Mouse (Mus musculus) midbrain, embryonic 16.5 days (tissue): ENCODE measurements at regions not wholly inside any gene's neighbourhood (a gene's known extent, or its start where the extent isn't known, plus 50 kb on each side); places are given as distances from the start of the nearest gene placed in this dataset.

Source experiments
- ATAC-seq: fragments of 200-750 bp; cut with Nextera tagmentation; 2 replicates; pipeline ENCODE4 v1.8.0; 2017; ENCODE audit warnings: moderate TSS enrichment
- H3K27ac ChIP-seq: fragments of 300-500 bp; sonication (generic); 2 replicates; pipeline ENCODE4 v1.5.1; 2014; ENCODE audit warnings: mild to moderate bottlenecking, low read length, mixed read lengths
- H3K27me3 ChIP-seq: fragments of 300-500 bp; sonication (generic); 2 replicates; pipeline ENCODE4 v1.6.1; 2014; ENCODE audit warnings: low read depth, low read length, mixed read lengths; ENCODE audit not compliant: control insufficient read depth, insufficient read depth
- H3K36me3 ChIP-seq: fragments of 300-500 bp; sonication (generic); 2 replicates; pipeline ENCODE4 v1.6.1; 2014; ENCODE audit warnings: mild to moderate bottlenecking, low read length, moderate library complexity, mixed read lengths; ENCODE audit not compliant: control insufficient read depth, insufficient read depth
- H3K4me1 ChIP-seq: fragments of 300-500 bp; sonication (generic); 2 replicates; pipeline ENCODE4 v1.6.1; 2014; ENCODE audit warnings: mild to moderate bottlenecking, low read length, mixed read lengths; ENCODE audit not compliant: control insufficient read depth, insufficient read depth
- H3K4me2 ChIP-seq: fragments of 300-500 bp; sonication (generic); 2 replicates; pipeline ENCODE4 v1.6.1; 2014; ENCODE audit warnings: mild to moderate bottlenecking, low read length, mixed read lengths
- H3K4me3 ChIP-seq: fragments of 300-500 bp; sonication (generic); 2 replicates; pipeline ENCODE4 v1.5.1; 2014; ENCODE audit warnings: low read depth, mild to moderate bottlenecking, low read length, moderate library complexity, mixed read lengths
- H3K9ac ChIP-seq: fragments of 300-500 bp; sonication (generic); 2 replicates; pipeline ENCODE4 v1.6.1; 2014; ENCODE audit warnings: low read depth, low read length, mixed read lengths
- H3K9me3 ChIP-seq: fragments of 300-500 bp; sonication (generic); replicated peaks from 2 replicates; pipeline ENCODE4 v1.6.1; 2014; ENCODE audit warnings: mild to moderate bottlenecking, low read length, mixed read lengths; ENCODE audit not compliant: control insufficient read depth, poor library complexity, severe bottlenecking
- WGBS: fragments of 180-500 bp; shearing (Covaris S2); extraction: QIAGEN DNeasy Blood & Tissue Kit; methylation state at CpG from one replicate; pipeline ENCODE4 v1.1.7; 2014; 5-methylcytosine and 5-hydroxymethylcytosine counted together

- no peak overlapping the region for H3K27ac ChIP-seq
- H3K4me1 ChIP-seq = peaks cover 22% of the 10 kb centered on the region
- no peak for ATAC-seq
- no peaks in the 10 kb centered on the region for H3K9me3 ChIP-seq
- 100% methylated on average over 2 of the region's 2 CpGs for WGBS
- 0 out of 2 replicates have a peak, but pooled peaks cover 3% of the 10 kb centered on the region for H3K27me3 ChIP-seq
- no peak overlapping the region for H3K9ac ChIP-seq
- no peak overlapping the region for H3K4me3 ChIP-seq
- no peaks in the 10 kb centered on the region for H3K36me3 ChIP-seq
- H3K4me2 ChIP-seq = no peak overlapping the region
Measured at GRCm38 (mm10) chr11:114564949-114565348, 103.4 kb upstream of the Rpl38 start.

- Histone ChIP-seq H3K27ac (no peak overlapping the region), H3K4me3 (no peak overlapping the region), H3K27me3 (0 out of 2 replicates have a peak, but pooled peaks cover 3% of the 10 kb centered on the region), H3K4me2 (no peak overlapping the region), H3K9me3 (no peaks in the 10 kb centered on the region), H3K36me3 (no peaks in the 10 kb centered on the region), H3K4me1 (peaks cover 22% of the 10 kb centered on the region), H3K9ac (no peak overlapping the region)
- ATAC-seq = no peak
- 76% methylated on average over 9 of the region's 9 CpGs for WGBS
Measured at GRCm38 (mm10) chr11:114563172-114563571, 105.2 kb upstream of the Rpl38 start.

- ATAC-seq = no peak
- Histone ChIP-seq H3K27ac (no peak overlapping the region), H3K36me3 (no peaks in the 10 kb centered on the region), H3K4me2 (no peak overlapping the region), H3K9ac (no peak overlapping the region), H3K4me3 (no peak overlapping the region), H3K27me3 (no peaks in the 10 kb centered on the region), H3K4me1 (no peaks in the 10 kb centered on the region), H3K9me3 (no peaks in the 10 kb centered on the region)
- WGBS = 61% methylated on average over 5 of the region's 5 CpGs
Measured at GRCm38 (mm10) chr11:114554576-114554975, 113.7 kb upstream of the Rpl38 start.

GRCm38 (mm10) chr11:114553992-114554391 is 114.3 kb upstream of the Rpl38 start:
- Histone ChIP-seq H3K27me3 (no peaks in the 10 kb centered on the region), H3K27ac (no peak overlapping the region), H3K4me1 (no peaks in the 10 kb centered on the region), H3K4me2 (no peak overlapping the region), H3K9ac (no peak overlapping the region), H3K36me3 (no peaks in the 10 kb centered on the region), H3K4me3 (no peak overlapping the region), H3K9me3 (no peaks in the 10 kb centered on the region)
- ATAC-seq = no peak
- WGBS = 64% methylated on average over 13 of the region's 13 CpGs

DNA sequence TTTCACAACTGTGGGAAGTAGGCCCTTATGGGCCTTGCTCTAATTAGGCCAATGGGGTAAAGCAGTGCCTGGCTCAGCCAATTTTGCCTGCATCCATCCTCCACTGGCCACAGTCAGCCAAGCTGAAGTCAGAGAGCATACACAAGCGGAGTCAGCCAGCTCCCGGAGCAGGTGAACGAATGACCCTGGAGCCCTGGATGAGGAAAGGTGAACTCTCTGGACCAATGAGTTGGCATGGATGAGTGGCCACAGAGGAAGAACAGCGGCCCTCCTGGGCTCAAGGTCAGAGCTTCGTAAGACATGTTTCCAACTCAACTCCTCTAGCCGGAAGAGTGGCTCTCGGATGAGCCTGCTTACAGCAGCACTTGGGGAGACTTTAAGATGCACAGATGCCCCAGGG is 116.1 kb upstream of the Rpl38 start:
- no peak overlapping the region for H3K4me2 ChIP-seq
- H3K27ac ChIP-seq = no peak overlapping the region
- no peaks in the 10 kb centered on the region for H3K36me3 ChIP-seq
- ATAC-seq = no peak
- 90% methylated on average over 7 of the region's 7 CpGs for WGBS
- no peak overlapping the region for H3K4me3 ChIP-seq
- H3K27me3 ChIP-seq = no peaks in the 10 kb centered on the region
- no peaks in the 10 kb centered on the region for H3K4me1 ChIP-seq
- H3K9ac ChIP-seq = no peak overlapping the region
- H3K9me3 ChIP-seq = no peaks in the 10 kb centered on the region

DNA sequence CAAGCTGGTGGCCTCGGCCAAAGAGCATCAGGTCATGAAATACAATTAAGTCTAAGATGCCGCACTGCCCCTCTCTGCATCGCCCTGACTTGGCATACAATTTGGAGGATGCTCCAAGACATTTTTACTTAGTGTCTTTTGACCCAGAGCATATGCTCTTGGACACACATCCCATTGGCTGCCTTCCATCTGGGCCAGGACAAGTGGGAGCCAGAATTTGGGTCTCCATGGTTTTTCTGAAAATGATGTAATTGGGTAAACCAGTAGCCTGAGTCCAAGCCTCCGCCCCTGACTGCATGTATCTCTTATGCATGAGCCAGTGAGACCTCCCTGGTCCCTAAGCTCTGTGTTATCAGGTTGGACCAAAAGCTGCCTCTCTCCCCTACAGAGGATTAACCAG is 117.1 kb upstream of the Rpl38 start:
- Histone ChIP-seq H3K4me1 (no peaks in the 10 kb centered on the region), H3K27ac (no peak overlapping the region), H3K4me3 (no peak overlapping the region), H3K36me3 (no peaks in the 10 kb centered on the region), H3K9me3 (no peaks in the 10 kb centered on the region), H3K4me2 (no peak overlapping the region), H3K27me3 (no peaks in the 10 kb centered on the region), H3K9ac (no peak overlapping the region)
- no peak for ATAC-seq
- WGBS = 97% methylated on average over 4 of the region's 4 CpGs

GRCm38 (mm10) chr11:114548658-114549057 is 119.7 kb upstream of the Rpl38 start:
- no peak overlapping the region for H3K9ac ChIP-seq
- no peaks in the 10 kb centered on the region for H3K4me1 ChIP-seq
- no peaks in the 10 kb centered on the region for H3K27me3 ChIP-seq
- no peak for ATAC-seq
- no peak overlapping the region for H3K27ac ChIP-seq
- no peak overlapping the region for H3K4me3 ChIP-seq
- no peaks in the 10 kb centered on the region for H3K9me3 ChIP-seq
- WGBS = 64% methylated on average over 5 of the region's 5 CpGs
- no peak overlapping the region for H3K4me2 ChIP-seq
- no peaks in the 10 kb centered on the region for H3K36me3 ChIP-seq

DNA sequence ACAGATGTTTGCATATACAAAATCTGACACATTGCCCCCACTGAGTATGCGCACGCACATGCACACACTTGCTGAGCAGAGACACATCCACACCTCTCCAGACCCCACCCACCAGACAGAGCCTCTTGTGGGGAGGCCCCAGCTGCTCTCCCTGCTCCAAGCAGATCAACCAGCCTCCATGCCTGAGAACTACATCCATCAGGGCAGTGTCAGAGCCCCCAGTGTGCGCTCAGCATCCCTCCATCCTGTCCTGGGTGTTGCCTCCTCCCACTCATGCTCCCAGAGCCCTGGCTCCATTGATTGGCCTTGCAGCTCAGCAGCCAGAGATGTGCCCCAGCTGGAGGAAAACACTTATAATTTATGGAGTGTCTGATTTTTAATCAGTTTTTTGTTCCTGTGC is 124.1 kb upstream of the Rpl38 start:
- no peak for ATAC-seq
- 64% methylated on average over 3 of the region's 3 CpGs for WGBS
- H3K9me3 ChIP-seq = no peaks in the 10 kb centered on the region
- no peak overlapping the region for H3K4me3 ChIP-seq
- no peaks in the 10 kb centered on the region for H3K27me3 ChIP-seq
- no peaks in the 10 kb centered on the region for H3K36me3 ChIP-seq
- H3K4me1 ChIP-seq = peaks cover 5% of the 10 kb centered on the region
- no peak overlapping the region for H3K4me2 ChIP-seq
- H3K9ac ChIP-seq = no peak overlapping the region
- H3K27ac ChIP-seq = no peak overlapping the region

DNA sequence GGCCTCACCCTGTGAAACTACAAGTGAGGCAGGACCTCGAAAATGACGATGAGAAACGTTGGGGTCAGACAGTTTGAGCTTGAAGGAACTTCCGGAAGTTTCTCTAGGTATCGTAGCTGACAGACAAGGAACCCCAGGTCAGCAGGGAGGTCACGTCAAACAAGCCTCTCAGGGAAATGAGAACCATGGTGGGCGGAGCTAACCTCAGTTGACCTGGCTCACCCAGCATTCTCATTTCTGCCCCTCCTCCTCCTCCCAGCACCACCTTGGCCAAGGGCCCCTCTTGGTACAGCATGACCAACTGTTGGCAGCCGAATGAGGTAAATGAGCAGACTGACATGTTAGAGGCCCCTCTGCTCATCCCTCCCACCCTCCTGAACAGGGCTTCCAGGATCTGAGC is 126.2 kb upstream of the Rpl38 start:
- H3K4me1 ChIP-seq = peaks cover 10% of the 10 kb centered on the region
- 72% methylated on average over 8 of the region's 8 CpGs for WGBS
- no peak for ATAC-seq

GRCm38 (mm10) chr11:114540503-114540902 is 127.8 kb upstream of the Rpl38 start:
- 74% methylated on average over 3 of the region's 3 CpGs for WGBS

More for the DNA sequence above, 126.2 kb upstream of the Rpl38 start:
- no peaks in the 10 kb centered on the region for H3K27me3 ChIP-seq
- no peak overlapping the region for H3K9ac ChIP-seq
- no peaks in the 10 kb centered on the region for H3K9me3 ChIP-seq
- H3K4me3 ChIP-seq = no peak overlapping the region
- no peaks in the 10 kb centered on the region for H3K36me3 ChIP-seq
- H3K27ac ChIP-seq = no peak overlapping the region
- no peak overlapping the region for H3K4me2 ChIP-seq

More at GRCm38 (mm10) chr11:114540503-114540902, 127.8 kb upstream of the Rpl38 start:
- no peak overlapping the region for H3K27ac ChIP-seq
- H3K9ac ChIP-seq = no peak overlapping the region
- H3K4me2 ChIP-seq = no peak overlapping the region
- H3K36me3 ChIP-seq = no peaks in the 10 kb centered on the region
- no peaks in the 10 kb centered on the region for H3K27me3 ChIP-seq
- H3K4me3 ChIP-seq = no peak overlapping the region
- peaks cover 17% of the 10 kb centered on the region for H3K4me1 ChIP-seq
- ATAC-seq = no peak
- no peaks in the 10 kb centered on the region for H3K9me3 ChIP-seq
